Mouse (Mus musculus): ENCODE data around the gene Boc.

Boc gene

GRCm38 (mm10) chr16:44527218-44527905, 31.3 kb downstream of the Boc start:
- no peak for DNase-seq

DNA sequence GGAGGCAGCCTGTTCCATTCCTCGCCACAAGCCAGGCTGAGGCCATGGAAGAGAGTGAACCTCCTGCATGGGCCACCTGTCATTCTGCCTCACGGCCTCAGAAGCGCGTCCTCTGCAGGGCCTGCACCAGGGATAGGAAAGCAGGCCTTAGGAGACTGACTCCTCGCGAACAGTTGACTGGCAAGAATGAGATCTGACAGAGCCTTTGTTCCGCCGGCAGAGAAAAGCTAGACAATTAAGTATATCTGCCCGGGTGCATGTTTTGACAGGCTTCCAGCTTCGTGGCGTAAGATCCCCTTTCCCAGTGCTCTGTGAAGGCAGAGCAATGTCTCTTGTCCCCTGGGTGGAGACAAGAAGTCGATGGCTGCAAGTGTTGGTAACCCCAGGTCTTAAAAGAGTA, 32.0 kb downstream of the Boc start:
- DNase-seq = no peak

DNA sequence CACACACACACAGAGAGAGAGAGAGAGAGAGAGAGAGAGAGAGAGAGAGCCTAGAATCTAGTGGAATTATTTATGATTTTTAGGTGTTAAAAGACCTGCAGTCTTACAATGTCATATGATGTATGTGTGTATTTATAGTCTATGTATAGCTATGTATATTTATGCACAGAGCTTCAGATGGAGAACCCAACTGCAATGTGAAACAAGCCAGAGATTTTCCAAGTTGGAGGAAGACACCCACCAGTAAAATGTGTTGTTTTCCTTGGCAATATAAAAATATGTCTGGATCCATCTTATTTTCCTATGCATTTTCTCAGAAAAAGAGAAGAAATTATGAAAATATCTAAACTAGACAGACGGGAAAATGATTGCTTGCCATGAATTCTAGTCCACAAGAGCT, 32.7 kb downstream of the Boc start:
- no peak for DNase-seq

DNA sequence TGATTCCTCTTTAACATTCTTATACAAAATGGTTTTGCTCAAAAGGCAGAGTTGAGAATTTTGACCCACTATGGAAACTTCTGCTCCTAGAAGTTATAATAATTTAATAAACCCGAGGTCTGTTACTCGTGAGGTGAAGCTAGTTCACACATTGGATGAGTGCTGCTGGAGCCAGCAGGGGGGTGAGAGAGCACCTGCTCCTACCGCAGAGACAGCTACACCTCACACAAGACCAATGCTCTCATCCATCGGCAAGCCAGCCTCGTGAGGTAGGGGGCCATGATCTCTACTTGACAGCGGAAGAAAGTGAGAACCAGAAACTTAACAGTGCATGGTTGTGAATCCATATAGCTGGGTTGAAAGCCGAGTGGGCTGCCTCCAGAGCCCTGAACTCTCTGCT, 35.1 kb downstream of the Boc start:
- no peak for DNase-seq

GRCm38 (mm10) chr16:44516498-44516897, 42.2 kb downstream of the Boc start:
- no peak for DNase-seq

- DNase-seq = no peak
These were observed 48.0 kb downstream of the Boc start for GRCm38 (mm10) chr16:44510521-44511213.

GRCm38 (mm10) chr16:44509458-44510344, 49.0 kb downstream of the Boc start:
- DNase-seq = no peak

DNA sequence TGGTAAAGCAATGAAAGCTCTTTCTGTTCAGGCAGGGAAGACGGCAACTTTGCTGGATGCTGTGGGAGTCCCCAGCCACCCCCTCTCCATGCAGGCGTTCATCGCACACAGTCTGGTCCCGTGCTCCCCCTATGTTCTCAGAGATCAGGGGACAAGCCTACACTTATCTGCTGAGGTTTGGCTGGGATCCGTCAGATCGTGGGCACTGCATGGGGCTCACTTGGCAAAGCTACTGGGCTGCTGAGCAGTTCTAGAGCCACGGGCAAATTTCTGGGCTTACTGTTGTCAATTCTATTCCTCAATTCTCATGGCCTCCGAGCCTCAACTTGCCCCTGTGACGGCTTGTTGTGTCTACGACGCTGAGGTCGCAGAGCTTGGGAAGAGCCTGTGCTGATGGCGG, 49.9 kb downstream of the Boc start:
- no peak for DNase-seq

GRCm38 (mm10) chr16:44508025-44508424, 50.7 kb downstream of the Boc start:
- no peak for DNase-seq

DNA sequence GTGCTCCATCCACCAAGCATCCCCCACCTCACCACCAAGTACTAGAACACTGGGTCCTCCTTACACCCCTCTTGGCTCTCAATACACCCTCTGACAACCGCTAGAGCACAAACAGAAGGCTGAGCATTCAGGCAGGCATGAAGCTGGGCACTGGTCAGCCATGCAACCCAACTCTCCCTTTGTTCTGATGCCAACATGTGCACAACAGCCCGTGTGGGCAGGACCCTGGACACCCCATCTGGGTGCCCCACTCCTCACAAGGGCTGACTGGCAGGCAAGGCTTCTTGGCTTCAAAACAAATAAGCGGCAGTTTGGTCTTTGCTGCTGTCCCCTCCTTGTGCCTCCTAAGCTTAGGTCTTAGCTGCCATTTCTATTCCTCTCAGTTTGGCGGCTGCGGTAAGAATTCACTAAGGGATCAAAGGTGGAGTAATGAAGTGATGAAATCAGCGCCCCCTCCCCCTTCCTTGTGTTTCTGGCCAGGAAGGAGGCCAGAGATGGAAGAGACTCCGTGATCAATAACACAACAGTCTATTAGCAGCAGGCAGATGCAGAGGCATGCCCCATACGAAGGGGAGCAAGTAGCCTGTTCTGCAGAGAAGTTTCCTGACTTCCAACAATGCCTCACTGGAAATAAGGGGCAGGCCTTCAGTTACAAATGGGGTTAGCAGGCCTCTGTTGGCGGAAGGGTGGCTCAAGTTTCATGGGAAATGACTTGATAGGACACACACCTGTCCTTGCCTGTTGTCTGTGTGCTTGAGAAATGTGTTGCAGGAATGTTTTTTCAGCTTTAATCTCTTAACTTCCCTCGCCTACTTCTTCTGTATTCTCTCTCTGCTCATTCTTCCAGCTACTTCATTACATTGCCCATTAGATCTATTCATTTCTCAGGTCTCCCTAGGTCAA, 51.4 kb downstream of the Boc start:
- DNase-seq = peak; percentile 32

- no peak for DNase-seq
These were observed 53.5 kb downstream of the Boc start for GRCm38 (mm10) chr16:44505243-44505642.

GRCm38 (mm10) chr16:44502895-44503575, 55.7 kb downstream of the Boc start:
- DNase-seq = peak; percentile 35

DNA sequence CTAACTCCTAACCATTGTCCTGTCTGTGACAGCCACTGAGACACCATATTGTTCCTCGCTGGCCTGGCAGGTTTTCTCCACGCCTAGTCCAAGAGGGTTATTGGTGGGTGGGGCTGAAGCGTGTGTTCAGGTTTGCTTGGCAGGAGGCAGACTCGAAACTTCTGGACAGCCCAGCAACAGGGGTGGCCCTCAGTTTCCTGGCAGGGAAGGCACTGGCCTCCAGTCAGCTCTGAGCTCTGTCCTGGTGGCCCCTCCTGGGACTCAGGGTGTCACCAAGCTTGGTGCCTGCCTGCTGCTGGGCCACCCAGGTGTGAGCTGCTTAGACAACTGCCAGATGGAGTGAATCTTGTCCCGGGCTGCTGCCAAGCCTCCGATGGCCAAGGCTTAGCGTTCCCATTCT, 56.4 kb downstream of the Boc start:
- DNase-seq = no peak

DNA sequence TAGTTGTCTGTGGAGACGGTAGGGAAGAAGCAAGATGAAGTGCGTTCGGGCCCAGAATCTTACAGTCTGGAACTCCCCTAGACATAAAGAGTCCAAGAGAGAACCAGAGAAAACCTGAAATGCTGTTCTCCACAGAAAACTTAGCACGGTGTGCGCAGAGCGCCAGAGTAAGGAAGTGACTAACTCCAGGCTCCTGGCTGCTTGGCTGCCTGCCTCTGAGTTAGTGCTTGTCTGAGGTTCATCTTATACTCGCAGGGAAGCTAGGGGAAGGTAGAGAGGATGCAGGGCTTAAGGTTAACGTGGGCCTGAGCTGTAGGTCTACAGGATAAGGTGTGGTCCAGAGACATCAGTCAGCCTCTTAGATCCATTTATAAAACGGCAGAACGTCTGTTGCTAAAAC, 56.9 kb downstream of the Boc start:
- no peak for DNase-seq

GRCm38 (mm10) chr16:44498447-44498846, 60.2 kb downstream of the Boc start:
- no peak for DNase-seq

DNA sequence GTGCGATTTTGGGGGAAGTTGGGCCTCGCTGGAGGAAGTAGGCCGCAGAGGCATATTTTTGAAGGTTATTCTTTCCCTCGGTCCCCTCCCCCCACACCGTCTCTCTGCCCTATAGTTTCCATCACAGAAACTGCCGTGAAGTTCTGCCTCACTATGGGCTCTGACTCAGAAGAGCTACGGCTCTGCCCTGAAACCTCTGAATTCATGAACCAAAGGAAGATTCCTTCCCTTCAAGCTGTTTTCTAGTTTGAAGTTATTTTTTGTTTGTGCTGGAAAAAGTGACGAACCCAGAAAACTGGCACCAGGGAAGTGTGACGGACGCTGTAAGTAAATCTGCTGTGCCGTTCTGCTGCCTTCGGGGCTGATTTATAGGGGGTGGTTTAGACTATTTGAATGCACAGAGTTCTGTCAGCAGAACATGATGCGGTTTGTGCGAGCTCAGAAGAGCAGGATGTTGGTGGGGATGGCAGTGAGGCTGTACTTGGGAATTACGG, 61.7 kb downstream of the Boc start:
- no peak for DNase-seq

GRCm38 (mm10) chr16:44494441-44495108, 64.1 kb downstream of the Boc start:
- DNase-seq = no peak

DNA sequence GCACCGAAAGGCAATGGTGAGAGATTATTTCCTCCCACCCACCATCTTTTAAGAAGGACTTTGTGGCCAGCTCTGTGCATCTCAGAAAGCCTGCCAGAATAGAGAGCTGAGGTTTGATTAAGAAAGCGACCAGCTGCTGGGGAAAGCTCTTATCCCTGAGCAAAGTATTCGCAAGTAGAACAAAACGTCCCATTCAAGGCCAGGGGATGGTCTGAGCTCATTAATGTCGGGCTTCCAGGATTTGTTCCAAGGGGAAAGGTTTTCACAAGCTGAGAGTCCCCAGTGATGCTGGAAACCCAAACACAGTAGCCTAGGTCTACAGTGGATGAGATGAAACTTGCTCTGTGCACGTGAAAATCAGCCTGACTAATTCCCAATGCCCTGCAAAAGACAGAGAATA, 64.8 kb downstream of the Boc start:
- DNase-seq = peak; percentile 27

- no peak for DNase-seq
These were observed 66.0 kb downstream of the Boc start for GRCm38 (mm10) chr16:44492706-44493105.

DNA sequence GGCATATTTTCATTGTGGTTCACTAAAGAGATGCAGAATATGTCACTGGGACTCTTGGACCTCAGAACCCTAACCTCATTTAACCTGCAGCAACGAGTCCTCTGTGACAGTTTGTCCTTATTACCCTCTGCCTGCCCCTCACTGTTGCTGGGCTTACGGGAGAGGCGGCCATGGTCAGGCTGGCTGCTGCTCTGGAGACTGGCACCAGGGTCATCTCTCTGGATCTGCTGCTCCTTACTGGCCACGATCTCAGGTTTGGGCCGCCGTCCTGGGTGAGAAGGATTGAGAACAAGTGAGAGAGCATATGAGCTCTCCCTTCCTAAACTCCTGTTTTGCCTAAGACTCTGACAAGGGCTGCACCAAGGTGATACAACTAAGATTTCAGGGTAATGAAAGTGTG, 66.5 kb downstream of the Boc start:
- DNase-seq = no peak

GRCm38 (mm10) chr16:44491051-44491450, 67.6 kb downstream of the Boc start:
- DNase-seq = no peak
